Mouse (Mus musculus) layer of hippocampus, postnatal 25 days (tissue): Measurements from ENCODE around the gene Slc35e4. TPM values are rescaled to one million over a fixed set of nuclear protein-coding genes. Genes with fewer than 3 reads are reported as not detected.
"Not testable (repeated sequence)": the region's sequence is repeated elsewhere in the genome, so short reads cannot be mapped to it uniquely, and the experiment has no call there.

Experiments
- DNase-seq, 2 experiments: peaks; one replicate each; pipeline ENCODE4 v3.0.0; 2022; ENCODE audit warnings: mixed read lengths in 2 of 2, low spot score in 1 of 2; ENCODE audit errors: extremely low spot score in 1 of 2
- total RNA-seq, 2 experiments: library from RNA; stranded (reverse); gene quantifications; 2 replicates each; pipeline ENCODE4 v1.2.3; 2021

Gene Slc35e4
- 10 to 100 TPM; 16.8 to 18.0 TPM for total RNA-seq

DNA sequence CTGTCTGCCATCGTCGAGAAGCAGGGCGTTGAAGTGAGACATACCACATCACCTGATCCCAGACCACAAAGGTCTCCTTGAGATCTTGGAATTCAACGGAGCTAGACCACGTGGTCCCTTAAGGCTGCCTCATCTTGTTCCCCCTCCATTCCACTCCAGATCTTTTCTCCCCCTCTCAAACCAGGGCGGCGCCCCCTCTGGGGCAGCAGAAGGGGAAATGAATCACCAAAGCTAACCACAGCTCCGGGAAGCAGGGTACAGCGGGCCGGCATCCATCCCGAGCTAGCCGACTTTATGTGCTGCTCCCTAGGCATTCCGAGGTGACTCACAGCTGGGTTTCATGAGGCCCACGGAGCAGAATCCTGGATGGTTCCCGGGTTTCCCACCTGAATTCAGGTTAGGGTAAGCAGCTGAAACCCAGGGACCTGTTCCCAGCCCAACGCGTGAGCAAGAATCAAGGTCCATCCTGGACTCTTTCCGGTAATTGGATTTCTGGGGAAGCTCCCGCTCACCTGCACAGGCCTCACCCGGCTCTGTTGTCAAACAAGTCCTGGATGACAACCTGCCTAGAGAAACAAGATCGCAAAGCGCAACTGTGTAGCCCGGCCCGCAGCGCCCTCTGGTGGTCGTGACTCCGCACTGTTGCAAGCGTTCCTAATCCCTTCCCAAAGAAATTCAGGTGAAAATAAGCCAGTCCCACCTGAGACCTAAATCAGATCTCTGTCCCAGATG lies at the start of gene Slc35e4:
Gene Slc35e4, minus strand, starts transcription at position 556 of the 732 bp plus-strand sequence.
- DNase-seq, result peak; percentile 84 to 94

- peak; percentile 70 to 71 for DNase-seq
Observed at GRCm38 (mm10) chr11:3963610-3964415, 49.3 kb upstream of the Slc35e4 start, which contains the start of gene Pes1. Gene Pes1, plus strand, starts transcription at chr11:3963975.

DNA sequence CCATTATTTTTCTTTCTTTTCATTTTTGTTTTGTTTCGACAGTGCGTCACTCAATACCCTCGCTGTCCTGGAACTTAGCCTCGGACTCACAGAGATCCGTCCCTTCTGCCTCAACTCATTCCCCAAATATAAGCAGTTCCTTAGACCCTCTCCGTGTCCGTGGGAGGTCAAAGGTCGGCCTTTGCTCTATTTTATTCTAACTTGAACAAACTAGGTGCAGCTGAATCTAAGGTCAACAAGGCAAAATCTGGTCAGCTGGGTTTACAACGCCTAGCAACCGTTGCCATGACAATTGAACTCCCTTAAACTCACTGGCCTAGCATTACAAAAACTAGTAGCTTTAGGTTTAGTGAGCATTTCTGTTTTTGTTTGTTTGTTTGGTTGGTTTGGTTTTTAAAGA lies 48.7 kb upstream of the Slc35e4 start:
- DNase-seq, result no peak

GRCm38 (mm10) chr11:3961761-3962160 lies 47.3 kb upstream of the Slc35e4 start:
- DNase-seq, result no peak

DNA sequence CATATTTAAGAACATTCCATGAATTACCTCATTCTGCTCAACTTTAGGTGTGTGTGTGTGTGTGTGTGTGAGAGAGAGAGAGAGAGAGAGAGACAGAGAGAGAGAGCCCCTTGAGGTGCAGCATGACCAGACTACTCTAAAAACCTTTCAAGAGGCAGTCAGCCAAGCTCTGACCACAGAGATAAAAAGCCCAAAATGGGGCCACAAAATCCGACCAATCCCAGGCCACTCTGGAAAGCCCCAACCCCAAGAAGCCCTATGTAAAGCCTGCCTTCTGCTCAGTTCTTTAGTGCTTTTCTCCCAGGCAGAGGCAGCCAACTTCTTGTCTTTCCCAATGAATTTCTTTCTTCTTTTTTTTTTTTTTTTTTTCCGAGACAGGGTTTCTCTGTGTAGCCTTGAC lies 46.4 kb upstream of the Slc35e4 start:
- DNase-seq, result no peak

DNA sequence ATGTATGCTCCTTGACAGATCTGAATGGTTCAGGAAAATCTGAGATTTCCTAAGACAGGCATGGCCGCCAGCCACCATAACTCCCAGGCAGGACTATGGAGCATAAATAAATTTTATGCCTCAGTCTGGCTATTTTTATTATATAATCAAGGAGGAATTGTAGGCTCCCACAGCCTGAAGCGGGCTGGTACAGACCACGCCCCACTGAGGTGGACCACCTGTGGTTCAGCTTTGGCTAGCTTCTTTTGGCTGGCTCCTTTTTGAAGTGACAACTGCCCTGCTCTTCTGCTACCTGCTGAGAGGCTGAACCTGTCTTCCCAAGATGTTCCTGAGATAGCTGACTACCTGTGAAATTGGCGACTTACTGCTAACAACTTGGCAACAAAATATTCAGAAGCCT lies 40.9 kb upstream of the Slc35e4 start:
- not testable (repeated sequence) for DNase-seq

DNA sequence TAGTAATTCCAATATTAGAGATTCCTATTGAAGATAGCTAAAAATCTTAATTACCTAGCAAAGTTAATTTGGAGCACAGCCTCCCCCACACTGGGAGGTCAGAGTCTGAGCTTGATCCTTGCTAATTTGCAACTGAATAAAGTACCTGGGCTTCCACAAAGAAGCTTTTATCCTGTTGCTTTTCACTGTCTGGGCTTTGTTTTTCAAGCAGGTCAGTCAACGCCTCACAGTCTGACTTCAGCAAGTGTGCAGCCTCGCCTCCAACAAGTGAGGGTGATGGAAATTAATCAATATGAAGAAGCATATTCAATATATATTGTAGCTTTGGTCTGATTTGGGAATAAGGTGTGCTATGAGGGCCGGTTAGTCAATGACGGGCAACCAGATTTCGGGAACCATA lies 40.4 kb upstream of the Slc35e4 start:
- DNase-seq, result not testable (repeated sequence)

DNA sequence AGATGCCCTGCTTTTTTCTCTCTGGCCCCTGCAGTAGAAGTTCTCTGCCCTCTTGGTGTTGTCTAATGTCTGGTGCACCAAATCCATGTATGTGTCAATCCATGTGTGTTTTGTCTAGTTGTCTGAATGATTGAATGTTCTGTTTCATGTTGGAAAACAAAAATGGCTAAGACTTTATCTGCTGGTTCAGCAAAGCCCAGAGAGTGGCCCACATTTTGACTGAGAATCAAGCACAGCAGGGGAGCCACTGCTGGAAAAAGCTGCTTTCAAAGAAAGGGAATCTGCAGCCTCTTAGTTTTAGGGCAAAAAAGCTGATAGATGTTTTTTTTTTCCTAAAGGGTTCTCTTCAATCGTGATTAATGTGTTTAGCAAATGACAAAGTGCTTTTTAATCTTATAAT lies 31.9 kb upstream of the Slc35e4 start:
- DNase-seq, result no peak

- DNase-seq, result no peak
Observed at GRCm38 (mm10) chr11:3941371-3941770, 26.9 kb upstream of the Slc35e4 start.

DNA sequence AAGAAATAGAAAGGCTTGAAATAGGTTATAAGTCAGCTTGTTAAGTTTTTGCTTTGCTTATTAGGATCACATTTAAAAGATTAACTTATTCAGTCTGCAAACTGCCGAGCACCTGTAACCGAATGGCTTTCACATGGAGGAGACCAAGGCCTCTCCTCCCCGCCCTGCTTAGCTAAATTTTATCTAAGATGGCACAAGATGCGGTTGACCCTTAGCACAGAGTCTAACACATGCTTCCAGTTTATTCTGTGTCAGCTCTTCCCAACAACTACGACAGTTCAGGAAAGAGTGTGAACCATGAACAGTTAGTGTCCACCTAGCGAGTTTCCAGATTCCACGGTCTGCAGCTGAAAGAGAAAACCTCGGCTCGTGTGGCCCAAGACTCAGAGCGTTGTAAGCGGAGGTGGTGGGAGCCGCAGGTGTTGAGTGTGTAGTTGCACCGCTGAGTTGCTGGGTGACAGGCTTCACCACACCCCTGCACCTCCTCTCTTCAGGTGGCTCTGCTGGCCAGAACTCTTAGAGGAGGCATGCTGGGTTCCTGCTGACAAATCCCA lies 22.9 kb upstream of the Slc35e4 start:
- DNase-seq, result no peak

DNA sequence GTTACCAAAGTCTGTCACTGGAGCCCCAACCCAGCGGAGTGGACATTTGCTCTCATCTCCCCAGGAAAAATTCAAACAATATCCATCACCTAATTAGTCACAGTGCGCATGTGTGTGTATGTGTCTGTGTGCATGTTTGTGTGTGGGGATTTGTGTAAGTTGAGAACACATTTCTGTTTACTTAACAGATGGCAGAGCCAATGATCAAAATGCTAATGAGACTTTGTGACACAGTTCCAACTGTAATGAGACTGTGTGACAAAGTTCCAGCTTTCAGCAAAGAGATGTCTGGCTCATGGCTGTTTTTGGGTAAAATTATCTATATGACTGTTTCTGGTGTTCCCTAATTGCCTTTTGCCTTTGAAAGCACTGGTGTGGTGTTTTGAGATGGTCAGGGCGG lies 21.9 kb upstream of the Slc35e4 start:
- no peak for DNase-seq

DNA sequence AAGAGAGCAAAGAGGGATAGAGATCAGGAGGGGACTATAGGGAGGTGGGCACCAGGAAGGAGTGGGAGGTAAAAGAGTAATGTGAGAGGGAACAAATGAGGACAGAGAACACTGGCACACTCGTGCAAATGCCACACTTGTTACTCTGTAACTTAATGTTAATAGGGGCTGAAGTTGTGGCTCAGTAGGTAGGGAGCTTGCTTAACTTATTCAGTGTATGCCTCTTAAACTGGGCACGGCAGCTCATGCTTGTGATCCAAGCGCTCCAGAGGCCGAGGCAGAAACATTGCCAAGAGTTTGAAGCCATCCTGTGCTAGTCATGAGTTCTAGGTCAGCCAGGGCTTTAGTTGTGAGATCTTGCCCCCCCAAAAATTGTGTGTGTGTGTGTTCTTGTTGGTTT lies 20.7 kb upstream of the Slc35e4 start:
- no peak for DNase-seq

- DNase-seq, result no peak
Observed at GRCm38 (mm10) chr11:3933756-3934285, 19.4 kb upstream of the Slc35e4 start.

DNA sequence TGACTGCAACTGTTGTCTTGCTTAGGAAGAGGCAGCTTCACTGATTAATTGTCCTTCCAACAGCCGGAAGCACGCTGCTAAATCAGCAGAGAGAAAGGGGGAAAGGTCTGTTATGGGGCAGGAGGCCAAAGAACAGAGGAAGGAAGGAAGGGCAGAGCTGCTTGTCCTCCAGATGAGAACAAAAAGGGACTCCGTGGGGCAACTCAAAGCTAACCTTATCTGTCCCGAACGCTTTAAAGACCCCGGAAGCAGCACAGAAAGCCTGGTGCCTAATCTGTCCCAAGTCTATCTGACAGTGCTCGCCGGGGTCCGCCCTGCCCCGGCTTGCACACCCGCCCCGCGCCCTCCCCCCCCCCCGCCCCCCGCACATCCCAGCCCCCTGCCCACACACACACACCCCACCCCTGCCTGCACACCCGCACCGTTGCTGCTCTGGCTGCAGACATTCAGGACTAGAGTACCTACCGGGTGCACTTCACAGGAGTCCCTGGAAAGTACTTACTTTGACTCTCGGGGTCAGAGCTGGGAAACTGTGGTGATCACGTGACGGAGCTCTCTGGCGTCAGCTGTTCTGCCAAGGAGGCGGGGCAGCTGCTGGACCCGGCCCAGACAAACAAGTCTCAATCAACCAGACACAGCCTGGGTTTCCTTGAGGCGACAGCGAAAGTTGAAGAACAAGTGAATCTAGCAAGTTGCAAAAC lies 17.2 kb upstream of the Slc35e4 start, which contains the start of gene Tcn2:
Gene Tcn2, minus strand, starts transcription at position 649 of the 701 bp plus-strand sequence.
- DNase-seq, result peak in 1 of 2 experiments; percentile 59

GRCm38 (mm10) chr11:3930931-3931330 lies 16.5 kb upstream of the Slc35e4 start:
- no peak for DNase-seq

DNA sequence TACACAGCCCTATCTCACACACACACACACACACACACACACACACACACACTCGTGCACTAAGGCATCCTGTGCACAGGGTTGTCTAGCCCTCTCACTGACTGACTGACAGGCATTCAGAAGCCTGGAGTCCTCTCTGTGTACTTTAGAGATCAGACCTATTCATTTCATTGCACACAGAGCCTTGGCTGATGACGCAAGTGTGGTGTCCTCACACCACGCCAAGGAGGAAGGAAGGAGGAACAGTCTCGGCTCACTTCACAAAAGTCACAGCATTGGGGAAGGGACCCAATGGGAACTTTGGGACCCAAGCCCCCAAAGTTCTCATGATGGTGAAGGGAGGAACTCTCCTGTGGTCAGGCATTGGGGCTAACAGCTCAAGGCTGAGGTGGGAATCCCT lies 15.6 kb upstream of the Slc35e4 start:
- no peak for DNase-seq

DNA sequence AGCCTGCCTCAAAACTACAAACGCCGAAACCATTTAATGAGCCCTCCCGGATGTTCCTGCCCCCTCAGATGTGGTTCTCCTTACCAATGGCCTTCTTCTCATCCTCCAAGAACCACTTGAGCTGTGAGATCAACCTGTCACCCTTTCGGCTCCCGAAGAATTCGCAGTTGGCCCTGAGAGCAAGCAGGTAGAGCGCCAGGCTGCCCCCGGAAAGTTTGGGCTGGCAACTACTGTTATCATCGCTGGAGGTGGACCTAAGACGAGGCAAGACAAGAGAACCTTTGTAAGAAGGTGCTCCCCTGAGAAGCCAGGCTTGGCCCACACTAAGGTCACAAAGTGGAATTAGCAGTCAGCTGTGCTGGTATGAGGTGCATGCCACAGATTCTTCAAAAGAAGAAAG lies 11.5 kb upstream of the Slc35e4 start:
- DNase-seq, result peak in 1 of 2 experiments; percentile 1

GRCm38 (mm10) chr11:3922731-3923130 lies 8.3 kb upstream of the Slc35e4 start:
- DNase-seq, result no peak

DNA sequence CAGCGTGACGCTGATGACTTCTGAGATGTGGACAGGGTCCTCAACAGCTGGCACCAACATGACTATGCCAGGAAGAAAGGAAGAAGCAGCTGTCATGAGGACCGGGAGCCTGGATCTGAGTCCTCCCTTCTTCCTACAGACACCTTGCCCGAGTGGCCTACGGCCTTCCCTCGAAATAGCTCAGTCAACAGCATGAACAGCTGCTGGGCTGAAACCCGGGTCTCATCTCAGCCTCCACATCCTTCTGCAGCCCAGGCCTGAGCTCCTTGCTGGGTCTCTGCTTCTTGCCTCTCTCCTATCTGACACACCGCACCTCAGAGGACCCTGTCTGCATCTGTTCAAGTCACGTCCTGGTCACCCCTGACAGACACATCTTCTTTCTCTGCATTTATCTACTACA lies 7.7 kb upstream of the Slc35e4 start:
- no peak for DNase-seq

GRCm38 (mm10) chr11:3921281-3921850 lies 6.9 kb upstream of the Slc35e4 start:
- peak in 1 of 2 experiments; percentile 60 for DNase-seq
